Mouse (Mus musculus): ENCODE results near the gene Zfp704. TPM values are rescaled to one million over a fixed set of nuclear protein-coding genes. Genes with fewer than 3 reads are reported as not detected.

Gene Zfp704
- polyA plus RNA-seq, 1 experiment = 0.08 TPM

DNA sequence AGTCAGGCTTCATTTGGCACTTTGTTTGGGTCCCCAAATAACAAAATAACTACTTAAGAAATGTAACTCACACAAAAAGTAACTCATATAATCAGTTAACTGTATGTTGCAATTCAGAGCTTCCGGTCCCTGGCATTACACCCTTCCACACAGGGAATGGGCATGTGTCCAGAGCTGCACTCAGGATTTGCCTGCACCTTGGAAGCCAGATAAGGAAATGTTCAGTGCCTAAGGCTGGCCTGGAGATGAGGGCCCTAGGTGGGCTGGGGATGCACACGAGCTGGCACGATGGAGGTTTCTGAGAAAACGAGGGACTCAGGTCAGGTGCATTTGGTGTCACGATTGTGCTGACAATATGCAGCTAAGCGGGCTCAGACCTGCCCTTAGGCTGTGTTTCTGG lies 173.6 kb downstream of the Zfp704 start:
- no peaks in the 10 kb centered on the region for H3K9me3 ChIP-seq (ENCODE audit: control insufficient read depth, low read length)
- peaks cover 6% of the 10 kb centered on the region; the same call in 1 of the 2 replicates for H3K36me3 ChIP-seq (ENCODE audit: control insufficient read depth)
- no peaks in the 10 kb centered on the region for H3K27me3 ChIP-seq (ENCODE audit: control insufficient read depth)
- H3K4me3 ChIP-seq (replicated peaks) = no peak overlapping the region
- TF ChIP-seq GATA1 (IDR thresholded peaks at IDR 0.05; ENCODE audit: low read length) = no peak
- no peak for TF ChIP-seq TAL1 (IDR thresholded peaks at IDR 0.05; ENCODE audit: low read length)
- no peaks in the 10 kb centered on the region for H3K4me1 ChIP-seq (ENCODE audit: control insufficient read depth)

DNA sequence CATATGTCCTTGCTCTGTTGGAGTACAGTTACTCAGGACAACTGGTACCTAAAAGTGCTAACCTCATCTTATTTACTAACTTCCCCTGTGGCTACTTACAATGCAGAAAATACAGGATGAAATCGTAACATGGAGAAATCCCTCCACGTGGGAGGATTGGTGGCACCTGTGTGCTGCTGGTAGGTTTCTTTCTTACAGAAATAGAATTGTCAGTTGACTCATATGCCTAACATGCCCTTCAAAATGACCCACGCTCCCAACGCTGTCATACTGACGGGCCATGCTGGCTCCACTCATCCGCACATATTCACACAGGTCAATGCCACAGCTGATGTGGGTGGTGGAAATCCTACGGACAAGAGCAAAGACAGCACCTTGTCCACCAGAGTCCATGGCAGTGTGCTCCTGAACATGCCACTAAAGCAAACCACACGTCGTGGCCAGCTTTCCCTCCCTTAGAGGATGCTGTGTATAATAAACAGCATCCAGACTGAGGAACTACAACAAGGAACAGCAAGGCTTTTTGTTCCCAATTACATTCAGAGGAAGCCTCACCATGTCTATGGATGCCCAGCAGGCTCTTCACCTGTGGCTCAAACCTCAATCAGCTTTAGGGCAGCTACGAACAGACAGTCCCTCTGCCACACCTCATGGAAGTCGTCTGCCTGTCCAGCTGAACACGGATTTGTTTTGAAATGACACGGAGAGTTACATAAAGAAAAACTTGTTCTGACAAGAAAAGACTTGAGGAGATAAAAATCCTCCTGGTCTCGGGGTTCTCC lies 175.3 kb downstream of the Zfp704 start:
- Histone ChIP-seq H3K27me3 (ENCODE audit: control insufficient read depth) (no peaks in the 10 kb centered on the region), H3K36me3 (ENCODE audit: control insufficient read depth) (peaks cover 6% of the 10 kb centered on the region; the same call in 1 of the 2 replicates), H3K4me1 (ENCODE audit: control insufficient read depth) (no peaks in the 10 kb centered on the region), H3K4me3 (replicated peaks) (no peak overlapping the region), H3K9me3 (ENCODE audit: control insufficient read depth, low read length) (no peaks in the 10 kb centered on the region)
- no peak for TF ChIP-seq GATA1 (IDR thresholded peaks at IDR 0.05; ENCODE audit: low read length)
- TF ChIP-seq TAL1 (IDR thresholded peaks at IDR 0.05; ENCODE audit: low read length) = no peak

DNA sequence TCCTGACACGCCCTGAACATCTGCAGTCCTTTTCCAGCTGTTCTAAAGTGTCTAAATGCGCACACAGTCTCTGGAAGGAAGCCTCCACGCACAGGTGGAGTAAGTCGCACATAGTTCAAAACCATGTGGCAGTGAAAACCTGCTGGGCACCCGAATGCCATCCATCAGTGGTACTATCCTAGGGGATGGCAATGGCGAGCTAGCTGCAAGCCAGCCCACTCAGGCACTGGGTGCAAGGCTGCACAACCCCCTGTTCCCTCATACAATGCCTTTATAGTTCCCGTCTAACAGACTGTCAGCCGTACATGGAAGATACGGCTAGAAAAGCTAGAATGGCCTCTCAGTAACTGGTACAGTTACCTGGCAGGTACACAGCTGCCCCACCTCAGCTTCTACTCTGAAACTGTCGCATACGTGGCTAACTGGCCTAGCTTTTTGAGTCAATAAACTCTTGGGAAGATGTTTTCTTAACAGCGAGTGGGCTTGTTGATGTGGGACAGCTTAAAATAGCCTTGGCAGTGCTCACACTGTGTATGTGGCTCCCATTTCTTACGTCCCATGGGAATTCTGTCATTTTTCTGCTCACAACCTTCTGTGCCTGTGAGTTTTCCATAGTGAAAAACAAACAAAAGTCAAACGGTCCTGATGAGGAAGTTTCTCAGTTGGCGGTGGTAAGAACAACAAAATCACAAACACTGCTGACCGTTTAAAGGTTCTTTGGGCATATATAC lies 176.9 kb downstream of the Zfp704 start:
- peaks cover 2% of the 10 kb centered on the region; the same call in 1 of the 2 replicates for H3K36me3 ChIP-seq (ENCODE audit: control insufficient read depth)
- no peaks in the 10 kb centered on the region for H3K27me3 ChIP-seq (ENCODE audit: control insufficient read depth)
- no peaks in the 10 kb centered on the region for H3K4me1 ChIP-seq (ENCODE audit: control insufficient read depth)
- H3K9me3 ChIP-seq (ENCODE audit: control insufficient read depth, low read length) = no peaks in the 10 kb centered on the region
- TF ChIP-seq GATA1 (IDR thresholded peaks at IDR 0.05; ENCODE audit: low read length) (no peak), TAL1 (IDR thresholded peaks at IDR 0.05; ENCODE audit: low read length) (no peak)
- no peak overlapping the region for H3K4me3 ChIP-seq (replicated peaks)

DNA sequence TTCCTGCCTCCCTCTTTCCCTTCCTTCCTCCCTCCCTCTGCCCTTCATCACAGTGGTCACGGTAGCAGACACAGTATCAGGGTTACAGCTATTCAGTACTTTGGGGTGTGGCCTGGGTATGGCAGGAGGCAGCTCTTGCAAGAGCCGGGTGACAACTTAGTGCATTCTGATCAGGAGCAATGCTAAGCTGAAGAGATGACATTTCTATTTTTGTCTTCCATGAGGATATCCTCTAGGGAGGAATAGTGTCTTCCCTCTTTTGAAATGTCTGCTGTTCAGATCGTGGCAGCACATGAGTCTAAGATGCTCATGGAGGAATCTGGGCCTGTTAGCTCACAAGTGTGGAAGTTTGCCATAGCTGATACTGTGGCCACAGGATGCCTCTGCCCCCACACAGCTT lies 177.7 kb downstream of the Zfp704 start:
- Histone ChIP-seq H3K9me3 (ENCODE audit: control insufficient read depth, low read length) (no peaks in the 10 kb centered on the region), H3K27me3 (ENCODE audit: control insufficient read depth) (no peaks in the 10 kb centered on the region), H3K36me3 (ENCODE audit: control insufficient read depth) (no peaks in the 10 kb centered on the region), H3K4me1 (ENCODE audit: control insufficient read depth) (no peaks in the 10 kb centered on the region), H3K4me3 (replicated peaks) (no peak overlapping the region)
- TF ChIP-seq GATA1 (IDR thresholded peaks at IDR 0.05; ENCODE audit: low read length) (no peak), TAL1 (IDR thresholded peaks at IDR 0.05; ENCODE audit: low read length) (no peak)

DNA sequence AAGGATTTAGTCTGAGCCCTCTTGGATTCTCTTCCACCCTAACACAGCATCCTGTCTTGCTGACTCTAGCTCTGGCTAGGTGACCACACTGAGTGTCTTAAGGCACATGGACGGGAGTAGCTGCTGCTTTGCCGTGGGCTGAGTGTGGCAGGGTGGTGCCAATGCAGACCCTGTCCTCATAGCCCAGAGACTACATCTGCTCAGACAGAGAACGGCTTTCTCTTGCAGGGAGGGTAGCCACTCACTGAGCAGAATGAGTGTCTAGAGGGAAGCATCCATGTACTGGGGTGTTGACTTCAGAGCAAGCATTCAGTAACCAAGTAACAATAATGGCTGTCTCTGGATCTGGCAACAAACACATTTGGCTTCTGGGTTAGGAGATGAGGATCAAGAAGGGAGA lies 179.9 kb downstream of the Zfp704 start:
- H3K9me3 ChIP-seq (ENCODE audit: control insufficient read depth, low read length) = no peaks in the 10 kb centered on the region
- H3K4me3 ChIP-seq (replicated peaks) = no peak overlapping the region
- H3K36me3 ChIP-seq (ENCODE audit: control insufficient read depth) = no peaks in the 10 kb centered on the region
- H3K27me3 ChIP-seq (ENCODE audit: control insufficient read depth) = no peaks in the 10 kb centered on the region
- TF ChIP-seq GATA1 (IDR thresholded peaks at IDR 0.05; ENCODE audit: low read length) (no peak), TAL1 (IDR thresholded peaks at IDR 0.05; ENCODE audit: low read length) (no peak)
- no peaks in the 10 kb centered on the region for H3K4me1 ChIP-seq (ENCODE audit: control insufficient read depth)

DNA sequence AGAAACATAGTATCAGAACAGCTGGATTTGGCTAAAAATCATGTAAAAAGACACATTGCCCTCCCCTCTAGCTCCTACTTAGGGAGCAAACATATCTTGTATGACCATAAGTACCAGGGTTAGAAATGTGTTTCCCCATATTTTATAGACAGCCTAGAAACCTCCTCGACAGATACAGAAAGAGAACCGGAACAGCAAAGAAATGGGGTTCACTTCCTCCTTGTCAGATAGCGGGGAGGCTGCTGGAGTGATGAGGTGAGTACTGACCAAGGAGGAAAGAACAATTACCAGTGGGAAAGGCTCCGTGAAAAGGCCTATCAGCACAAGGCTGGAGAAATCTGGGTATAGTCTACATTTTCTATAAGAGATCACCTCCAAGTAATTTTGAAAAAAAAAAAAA lies 182.1 kb downstream of the Zfp704 start:
- no peaks in the 10 kb centered on the region for H3K9me3 ChIP-seq (ENCODE audit: control insufficient read depth, low read length)
- no peaks in the 10 kb centered on the region for H3K4me1 ChIP-seq (ENCODE audit: control insufficient read depth)
- no peaks in the 10 kb centered on the region for H3K36me3 ChIP-seq (ENCODE audit: control insufficient read depth)
- no peak for TF ChIP-seq TAL1 (IDR thresholded peaks at IDR 0.05; ENCODE audit: low read length)
- no peak for TF ChIP-seq GATA1 (IDR thresholded peaks at IDR 0.05; ENCODE audit: low read length)
- H3K27me3 ChIP-seq (ENCODE audit: control insufficient read depth) = no peaks in the 10 kb centered on the region
- no peak overlapping the region for H3K4me3 ChIP-seq (replicated peaks)

DNA sequence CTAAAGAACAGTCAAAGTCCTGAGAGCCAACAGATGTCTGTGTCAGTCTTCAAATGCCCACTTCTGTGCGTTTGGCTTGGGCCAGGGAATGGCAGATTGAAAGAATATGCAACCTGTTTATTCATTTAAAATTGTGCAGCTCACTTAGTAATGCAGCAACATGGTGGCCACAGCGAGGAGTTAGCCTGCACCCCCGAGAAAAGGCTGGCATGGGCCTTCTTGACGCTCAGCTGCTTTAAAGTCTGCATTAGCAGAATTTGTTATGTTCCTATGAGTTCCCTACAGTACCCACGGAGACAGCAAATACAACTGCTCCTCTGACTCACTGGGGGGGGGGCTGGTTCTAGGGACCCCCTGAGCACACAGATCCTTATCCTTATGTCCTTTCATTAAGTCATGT lies 184.2 kb downstream of the Zfp704 start:
- TF ChIP-seq TAL1 (IDR thresholded peaks at IDR 0.05; ENCODE audit: low read length) (no peak), GATA1 (IDR thresholded peaks at IDR 0.05; ENCODE audit: low read length) (no peak)
- no peaks in the 10 kb centered on the region for H3K9me3 ChIP-seq (ENCODE audit: control insufficient read depth, low read length)

DNA sequence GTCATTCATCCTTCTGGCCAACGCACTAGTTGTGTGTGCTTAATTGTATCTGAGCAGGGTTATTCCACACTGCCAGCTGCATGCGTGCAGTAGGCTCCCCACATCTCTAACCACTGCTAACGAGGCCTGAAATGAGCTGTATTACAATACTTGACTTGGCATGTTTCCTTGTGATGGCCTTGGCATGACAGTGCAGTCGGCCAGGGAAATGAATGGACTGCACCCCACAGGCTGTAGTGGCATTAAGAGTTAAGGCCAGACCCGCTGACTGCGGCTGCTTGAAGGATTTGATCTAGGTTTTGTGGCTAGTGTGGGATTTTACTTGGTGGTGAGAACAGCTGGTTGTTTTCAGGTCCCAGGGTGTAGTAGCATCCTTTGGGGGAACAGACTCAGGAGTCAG lies 185.2 kb downstream of the Zfp704 start:
- no peaks in the 10 kb centered on the region for H3K9me3 ChIP-seq (ENCODE audit: control insufficient read depth, low read length)
- no peaks in the 10 kb centered on the region for H3K4me1 ChIP-seq (ENCODE audit: control insufficient read depth)
- H3K27me3 ChIP-seq (ENCODE audit: control insufficient read depth) = no peaks in the 10 kb centered on the region
- TF ChIP-seq TAL1 (IDR thresholded peaks at IDR 0.05; ENCODE audit: low read length) (no peak), GATA1 (IDR thresholded peaks at IDR 0.05; ENCODE audit: low read length) (no peak)
- no peak overlapping the region for H3K4me3 ChIP-seq (replicated peaks)
- no peaks in the 10 kb centered on the region for H3K36me3 ChIP-seq (ENCODE audit: control insufficient read depth)

More for the DNA sequence above, 184.2 kb downstream of the Zfp704 start:
- H3K4me3 ChIP-seq (replicated peaks) = no peak overlapping the region
- H3K4me1 ChIP-seq (ENCODE audit: control insufficient read depth) = no peaks in the 10 kb centered on the region
- no peaks in the 10 kb centered on the region for H3K27me3 ChIP-seq (ENCODE audit: control insufficient read depth)
- H3K36me3 ChIP-seq (ENCODE audit: control insufficient read depth) = no peaks in the 10 kb centered on the region

DNA sequence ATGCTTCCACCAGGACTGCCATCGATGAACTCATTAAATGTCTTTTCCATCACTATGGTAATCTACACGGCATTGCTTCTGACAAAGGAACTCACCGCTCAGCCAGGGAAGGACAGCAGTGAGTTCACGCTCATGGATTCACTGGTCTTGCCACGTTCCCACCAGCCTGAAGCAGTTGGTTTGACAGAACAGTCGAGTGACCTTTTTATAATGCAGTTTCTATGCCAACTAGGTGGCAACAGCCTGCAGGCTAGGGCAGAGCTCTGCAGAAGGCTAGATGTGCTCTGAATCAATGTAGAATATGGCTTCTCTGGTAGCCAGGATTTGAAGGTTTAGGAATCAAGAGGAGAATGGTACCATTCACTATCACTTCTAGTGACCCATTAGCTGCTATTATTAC lies 186.2 kb downstream of the Zfp704 start:
- no peak overlapping the region for H3K4me3 ChIP-seq (replicated peaks)
- no peak for TF ChIP-seq TAL1 (IDR thresholded peaks at IDR 0.05; ENCODE audit: low read length)
- TF ChIP-seq GATA1 (IDR thresholded peaks at IDR 0.05; ENCODE audit: low read length) = no peak
- H3K4me1 ChIP-seq (ENCODE audit: control insufficient read depth) = no peaks in the 10 kb centered on the region
- H3K27me3 ChIP-seq (ENCODE audit: control insufficient read depth) = no peaks in the 10 kb centered on the region
- H3K36me3 ChIP-seq (ENCODE audit: control insufficient read depth) = no peaks in the 10 kb centered on the region
- no peaks in the 10 kb centered on the region for H3K9me3 ChIP-seq (ENCODE audit: control insufficient read depth, low read length)
